Mouse (Mus musculus): Measurements from ENCODE around the gene Zmpste24. TPM values are rescaled to one million over a fixed set of nuclear protein-coding genes. Genes with fewer than 3 reads are reported as not detected.
A peak's percentile ranks its signal among the peaks of the same experiment; 100 is the strongest.

Gene Zmpste24
- polyA plus RNA-seq, 1 experiment = 17.6 TPM

DNA sequence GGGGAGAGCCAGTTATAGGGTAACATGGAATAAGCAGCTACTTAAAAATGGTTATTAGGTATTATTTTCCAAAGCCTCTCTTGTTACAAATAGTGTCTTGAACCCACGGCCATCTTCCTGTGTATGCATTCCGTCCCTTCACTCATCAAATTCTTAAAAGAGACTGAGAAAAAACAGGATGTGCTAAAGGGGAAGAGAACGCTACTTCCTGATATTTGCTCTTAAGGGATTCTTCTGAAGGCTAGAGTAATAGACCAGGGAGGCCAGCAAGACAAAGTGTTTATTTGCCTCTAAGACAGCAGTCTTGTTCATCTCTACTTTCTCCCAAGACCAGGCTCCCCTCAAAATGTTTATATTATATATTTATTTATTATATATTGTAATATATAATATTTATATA is 79.8 kb downstream of the Zmpste24 start:
- H3ac ChIP-seq (ENCODE audit: control insufficient read depth, insufficient read length) = no peak overlapping the region
- no peak overlapping the region for H3K4me2 ChIP-seq (ENCODE audit: low read depth)
- no peak overlapping the region for H3K4me3 ChIP-seq
- TF ChIP-seq USF1 (IDR thresholded peaks at IDR 0.05; ENCODE audit: low read depth) (no peak), POLR2A (IDR thresholded peaks at IDR 0.05; ENCODE audit: insufficient read length, low read depth) (no peak), CEBPB (IDR thresholded peaks at IDR 0.05; ENCODE audit: insufficient read depth, poor library complexity, severe bottlenecking) (no peak), POLR2AphosphoS2 (IDR thresholded peaks at IDR 0.05; ENCODE audit: insufficient read length, low read depth) (no peak), SRF (IDR thresholded peaks at IDR 0.05; ENCODE audit: control insufficient read depth, insufficient read length, low read depth) (no peak), TCF12 (IDR thresholded peaks at IDR 0.05; ENCODE audit: insufficient read depth, poor library complexity, severe bottlenecking) (no peak), MAX (IDR thresholded peaks at IDR 0.05; ENCODE audit: low read depth) (no peak), E2F4 (IDR thresholded peaks at IDR 0.05; ENCODE audit: insufficient read depth) (no peak), MYOD1 (IDR thresholded peaks at IDR 0.05; ENCODE audit: control insufficient read depth in 1 of 3, insufficient read length in 2 of 3, low read depth in 2 of 3) (no peak), REST (IDR thresholded peaks at IDR 0.05; ENCODE audit: insufficient read depth, insufficient read length) (no peak), TCF3 (IDR thresholded peaks at IDR 0.05; ENCODE audit: insufficient read length, low read depth) (no peak), MYOG (IDR thresholded peaks at IDR 0.05; ENCODE audit: control insufficient read depth in 1 of 3, insufficient read depth in 1 of 3, insufficient read length in 2 of 3, low read depth in 2 of 3) (no peak)
- no peaks in the 10 kb centered on the region for H3K36me3 ChIP-seq (ENCODE audit: control insufficient read depth, insufficient read depth)
- H3K79me2 ChIP-seq (ENCODE audit: control insufficient read depth, insufficient read depth) = peaks cover 36% of the 10 kb centered on the region
- H3K27me3 ChIP-seq (ENCODE audit: control insufficient read depth, insufficient read depth, insufficient read length) = no peaks in the 10 kb centered on the region

DNA sequence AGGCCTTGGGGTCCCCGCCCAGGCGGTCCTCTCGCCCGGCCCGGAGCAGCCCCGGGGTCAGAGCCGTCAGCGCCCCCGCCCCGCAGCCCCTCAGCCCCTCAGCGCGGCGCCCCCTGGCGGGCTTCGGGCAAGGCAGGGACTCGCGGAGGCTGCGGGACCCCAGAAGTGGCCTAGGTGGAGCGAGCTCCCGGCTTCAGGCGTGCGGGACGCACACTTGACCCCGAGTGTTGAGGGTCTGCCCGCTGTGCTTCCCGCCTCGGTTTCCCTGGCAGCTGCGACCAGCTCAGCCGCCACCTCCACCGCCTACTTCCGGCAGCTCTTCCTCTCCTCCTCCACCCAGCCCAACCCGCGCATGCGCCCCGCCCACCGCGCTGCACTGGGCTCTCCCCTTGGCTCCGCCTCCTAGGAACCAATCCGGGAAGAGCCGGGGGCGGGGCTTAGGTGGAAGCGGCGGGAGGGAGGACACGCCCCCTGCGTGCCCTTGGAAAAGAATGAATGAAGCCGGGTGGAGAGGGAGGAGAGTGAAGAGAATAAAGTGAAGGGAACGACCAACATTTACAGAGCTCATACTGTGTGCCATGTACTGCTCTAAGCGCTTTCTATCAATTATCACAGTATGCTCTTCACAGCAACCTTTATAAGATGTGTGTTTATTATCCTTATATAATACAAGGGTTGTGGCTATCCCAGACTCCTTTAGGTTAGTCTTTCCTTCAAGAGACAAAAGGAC is 80.9 kb downstream of the Zmpste24 start, which contains the start of gene Smap2:
Gene Smap2 (minus strand): TSS at position 320 of the 730 bp plus-strand sequence.
- Histone ChIP-seq H3K79me2 (ENCODE audit: control insufficient read depth, insufficient read depth) (peaks cover 46% of the 10 kb centered on the region), H3ac (ENCODE audit: control insufficient read depth, insufficient read length) (peak within 1 kb of the TSS; percentile 76), H3K27me3 (ENCODE audit: control insufficient read depth, insufficient read depth, insufficient read length) (no peaks in the 10 kb centered on the region), H3K4me3 (peak within 1 kb of the TSS; percentile 82), H3K4me2 (ENCODE audit: low read depth) (peak within 1 kb of the TSS; percentile 82), H3K36me3 (ENCODE audit: control insufficient read depth, insufficient read depth) (no peaks in the 10 kb centered on the region)
- TF ChIP-seq MYOG (IDR thresholded peaks at IDR 0.05; ENCODE audit: control insufficient read depth in 1 of 3, insufficient read depth in 1 of 3, insufficient read length in 2 of 3, low read depth in 2 of 3) (peak in 1 of 3 experiments; percentile 56), POLR2AphosphoS2 (IDR thresholded peaks at IDR 0.05; ENCODE audit: insufficient read length, low read depth) (peak; percentile 98), POLR2A (IDR thresholded peaks at IDR 0.05; ENCODE audit: insufficient read length, low read depth) (peak; percentile 98), TCF3 (IDR thresholded peaks at IDR 0.05; ENCODE audit: insufficient read length, low read depth) (no peak), REST (IDR thresholded peaks at IDR 0.05; ENCODE audit: insufficient read depth, insufficient read length) (no peak), MYOD1 (IDR thresholded peaks at IDR 0.05; ENCODE audit: control insufficient read depth in 1 of 3, insufficient read length in 2 of 3, low read depth in 2 of 3) (peak in 2 of 3 experiments; percentile 48 to 53), E2F4 (IDR thresholded peaks at IDR 0.05; ENCODE audit: insufficient read depth) (no peak)

DNA sequence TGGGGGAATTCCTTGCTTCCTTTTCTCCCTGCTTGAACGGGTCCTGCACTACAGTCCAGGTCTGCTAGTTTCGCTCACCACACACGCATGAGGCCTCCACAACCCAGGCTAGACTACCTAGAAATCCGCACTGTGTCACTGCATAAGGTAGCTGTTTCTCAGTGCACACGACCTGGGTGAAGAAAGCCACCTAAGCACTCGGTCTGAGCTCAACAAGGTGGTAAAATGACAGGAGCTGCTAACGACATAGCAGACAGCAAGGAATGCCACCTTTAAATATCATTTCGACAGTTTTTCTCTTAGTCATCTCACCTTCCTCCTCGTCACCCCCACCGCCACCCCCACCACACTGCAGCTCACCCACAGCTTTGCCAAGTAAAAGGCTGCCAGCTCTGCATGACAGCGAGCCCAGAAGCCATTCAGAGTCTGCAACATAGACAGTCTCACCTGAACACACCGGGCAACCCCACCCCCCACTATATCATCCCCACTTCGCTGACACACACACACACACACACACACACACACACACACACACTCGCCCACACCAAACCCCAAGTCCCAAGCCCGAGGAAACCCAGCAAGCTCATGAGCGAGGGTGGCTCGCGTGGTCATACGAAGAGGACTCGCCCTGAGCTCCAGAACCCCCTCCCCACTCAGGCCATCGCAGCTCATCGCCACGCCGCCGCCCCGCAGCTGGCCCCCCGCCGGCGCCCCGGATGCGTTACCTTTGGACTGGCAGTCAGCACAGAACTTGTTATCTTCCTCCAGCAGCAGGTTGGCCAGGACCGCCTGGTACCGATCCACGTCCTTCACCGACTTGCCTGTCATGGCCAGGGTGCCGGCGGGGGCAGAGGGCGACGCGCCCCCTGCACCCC is 81.8 kb downstream of the Zmpste24 start:
- Histone ChIP-seq H3K36me3 (ENCODE audit: control insufficient read depth, insufficient read depth) (no peaks in the 10 kb centered on the region), H3K27me3 (ENCODE audit: control insufficient read depth, insufficient read depth, insufficient read length) (no peaks in the 10 kb centered on the region), H3K4me3 (peak overlapping the region; percentile 82), H3ac (ENCODE audit: control insufficient read depth, insufficient read length) (peak overlapping the region; percentile 76), H3K79me2 (ENCODE audit: control insufficient read depth, insufficient read depth) (peaks cover 50% of the 10 kb centered on the region), H3K4me2 (ENCODE audit: low read depth) (peak overlapping the region; percentile 82)
- no peak for TF ChIP-seq SRF (IDR thresholded peaks at IDR 0.05; ENCODE audit: control insufficient read depth, insufficient read length, low read depth)
- TF ChIP-seq E2F4 (IDR thresholded peaks at IDR 0.05; ENCODE audit: insufficient read depth) = no peak
- no peak for TF ChIP-seq TCF3 (IDR thresholded peaks at IDR 0.05; ENCODE audit: insufficient read length, low read depth)

DNA sequence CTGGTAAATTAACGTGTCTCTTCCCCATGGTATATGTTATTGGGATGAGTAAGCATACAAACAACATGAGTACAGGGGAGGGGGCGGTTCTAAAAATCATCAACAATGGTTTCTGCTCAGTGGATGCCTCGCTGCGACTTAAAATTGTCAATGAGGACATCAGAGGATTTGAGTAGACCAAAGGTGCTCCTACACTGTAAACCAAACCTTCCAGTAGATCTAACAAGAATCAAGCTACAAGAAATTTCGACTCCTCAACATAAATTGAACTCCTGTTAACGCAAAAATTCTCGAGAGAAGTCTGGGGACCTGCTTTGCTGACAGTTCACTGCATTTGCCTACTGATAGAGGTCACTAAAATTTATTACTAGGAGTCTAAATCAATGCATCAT is 82.8 kb downstream of the Zmpste24 start:
- H3K4me3 ChIP-seq = peak overlapping the region; percentile 82
- peak overlapping the region; percentile 82 for H3K4me2 ChIP-seq (ENCODE audit: low read depth)
- H3K79me2 ChIP-seq (ENCODE audit: control insufficient read depth, insufficient read depth) = peaks cover 54% of the 10 kb centered on the region
- H3K27me3 ChIP-seq (ENCODE audit: control insufficient read depth, insufficient read depth, insufficient read length) = no peaks in the 10 kb centered on the region
- H3K36me3 ChIP-seq (ENCODE audit: control insufficient read depth, insufficient read depth) = no peaks in the 10 kb centered on the region
- TF ChIP-seq MAX (IDR thresholded peaks at IDR 0.05; ENCODE audit: low read depth) = no peak
- no peak for TF ChIP-seq USF1 (IDR thresholded peaks at IDR 0.05; ENCODE audit: low read depth)
- no peak for TF ChIP-seq POLR2A (IDR thresholded peaks at IDR 0.05; ENCODE audit: insufficient read length, low read depth)
- no peak for TF ChIP-seq MYOD1 (IDR thresholded peaks at IDR 0.05; ENCODE audit: control insufficient read depth in 1 of 3, insufficient read length in 2 of 3, low read depth in 2 of 3)
- no peak for TF ChIP-seq TCF12 (IDR thresholded peaks at IDR 0.05; ENCODE audit: insufficient read depth, poor library complexity, severe bottlenecking)
- TF ChIP-seq CEBPB (IDR thresholded peaks at IDR 0.05; ENCODE audit: insufficient read depth, poor library complexity, severe bottlenecking) = no peak
- no peak overlapping the region for H3ac ChIP-seq (ENCODE audit: control insufficient read depth, insufficient read length)
